Mouse (Mus musculus): Measurements from ENCODE around the gene Padi1.

Gene Padi1

GRCm38 (mm10) chr4:140817413-140817812, 28.2 kb downstream of the Padi1 start:
- no peak for DNase-seq (ENCODE audit: low read depth in 1 of 2, low spot score in 2 of 2)

- DNase-seq (ENCODE audit: low read depth in 1 of 2, low spot score in 2 of 2), result no peak
Observed at GRCm38 (mm10) chr4:140815996-140816917, 29.3 kb downstream of the Padi1 start.

- no peak for DNase-seq (ENCODE audit: low read depth in 1 of 2, low spot score in 2 of 2)
Observed at GRCm38 (mm10) chr4:140815496-140815895, 30.1 kb downstream of the Padi1 start.

- peak in 1 of 2 experiments; percentile 29 for DNase-seq (ENCODE audit: low read depth in 1 of 2, low spot score in 2 of 2)
Observed at GRCm38 (mm10) chr4:140814241-140815225, 31.0 kb downstream of the Padi1 start.

GRCm38 (mm10) chr4:140813358-140814185, 32.0 kb downstream of the Padi1 start:
- no peak for DNase-seq (ENCODE audit: low read depth in 1 of 2, low spot score in 2 of 2)

- DNase-seq (ENCODE audit: low read depth in 1 of 2, low spot score in 2 of 2), result no peak
Observed at GRCm38 (mm10) chr4:140812609-140813008, 33.0 kb downstream of the Padi1 start.

- DNase-seq (ENCODE audit: low read depth in 1 of 2, low spot score in 2 of 2), result no peak
Observed at GRCm38 (mm10) chr4:140812191-140812590, 33.4 kb downstream of the Padi1 start.

GRCm38 (mm10) chr4:140810458-140811260, 34.9 kb downstream of the Padi1 start, which contains the start of gene Padi3:
Padi3 (minus strand) TSS chr4:140810648.
- no peak for DNase-seq (ENCODE audit: low read depth in 1 of 2, low spot score in 2 of 2)

- no peak for DNase-seq (ENCODE audit: low read depth in 1 of 2, low spot score in 2 of 2)
Observed at GRCm38 (mm10) chr4:140809118-140809517, 36.5 kb downstream of the Padi1 start.

- no peak for DNase-seq (ENCODE audit: low read depth in 1 of 2, low spot score in 2 of 2)
Observed at GRCm38 (mm10) chr4:140804601-140805000, 41.0 kb downstream of the Padi1 start.

GRCm38 (mm10) chr4:140801364-140801763, 44.2 kb downstream of the Padi1 start:
- DNase-seq (ENCODE audit: low read depth in 1 of 2, low spot score in 2 of 2), result no peak

- DNase-seq (ENCODE audit: low read depth in 1 of 2, low spot score in 2 of 2), result no peak
Observed at GRCm38 (mm10) chr4:140796786-140797185, 48.8 kb downstream of the Padi1 start.

- DNase-seq (ENCODE audit: low read depth in 1 of 2, low spot score in 2 of 2), result no peak
Observed at GRCm38 (mm10) chr4:140794678-140795077, 50.9 kb downstream of the Padi1 start.

GRCm38 (mm10) chr4:140793795-140794194, 51.8 kb downstream of the Padi1 start:
- no peak for DNase-seq (ENCODE audit: low read depth in 1 of 2, low spot score in 2 of 2)

GRCm38 (mm10) chr4:140792584-140792983, 53.0 kb downstream of the Padi1 start:
- no peak for DNase-seq (ENCODE audit: low read depth in 1 of 2, low spot score in 2 of 2)

GRCm38 (mm10) chr4:140791071-140791470, 54.5 kb downstream of the Padi1 start:
- no peak for DNase-seq (ENCODE audit: low read depth in 1 of 2, low spot score in 2 of 2)

GRCm38 (mm10) chr4:140789983-140790382, 55.6 kb downstream of the Padi1 start:
- no peak for DNase-seq (ENCODE audit: low read depth in 1 of 2, low spot score in 2 of 2)

- DNase-seq (ENCODE audit: low read depth in 1 of 2, low spot score in 2 of 2), result peak in 1 of 2 experiments; percentile 44
Observed at GRCm38 (mm10) chr4:140788983-140789382, 56.6 kb downstream of the Padi1 start.

GRCm38 (mm10) chr4:140788264-140788663, 57.3 kb downstream of the Padi1 start:
- no peak for DNase-seq (ENCODE audit: low read depth in 1 of 2, low spot score in 2 of 2)

GRCm38 (mm10) chr4:140787414-140787813, 58.2 kb downstream of the Padi1 start:
- DNase-seq (ENCODE audit: low read depth in 1 of 2, low spot score in 2 of 2), result peak in 1 of 2 experiments; percentile 39
